Mouse (Mus musculus): ENCODE measurements at regions not wholly inside any gene's neighbourhood (a gene's known extent, or its start where the extent isn't known, plus 50 kb on each side); places are given as distances from the start of the nearest gene placed in this dataset.

- DNase-seq (ENCODE audit: inconsistent ontology term) = no peak
These were observed 1184.4 kb downstream of the Efna5 start for GRCm38 (mm10) chr17:61696717-61697116.

- no peak for DNase-seq (ENCODE audit: inconsistent ontology term)
These were observed 1194.8 kb downstream of the Efna5 start for GRCm38 (mm10) chr17:61686325-61686724.

- DNase-seq (ENCODE audit: inconsistent ontology term) = no peak
These were observed 1196.6 kb downstream of the Efna5 start for GRCm38 (mm10) chr17:61684524-61684923.

- DNase-seq (ENCODE audit: inconsistent ontology term) = no peak
These were observed 1210.5 kb downstream of the Efna5 start for GRCm38 (mm10) chr17:61670651-61671050.

- no peak for DNase-seq (ENCODE audit: inconsistent ontology term)
These were observed 1213.7 kb downstream of the Efna5 start for GRCm38 (mm10) chr17:61667428-61667827.

- DNase-seq (ENCODE audit: inconsistent ontology term) = peak; percentile 80
These were observed 1216.2 kb downstream of the Efna5 start for GRCm38 (mm10) chr17:61664926-61665325.

- DNase-seq (ENCODE audit: inconsistent ontology term) = no peak
These were observed 1233.5 kb downstream of the Efna5 start for GRCm38 (mm10) chr17:61647576-61647975.

GRCm38 (mm10) chr17:61608286-61608685 lies 1272.8 kb downstream of the Efna5 start:
- peak; percentile 6 for DNase-seq (ENCODE audit: inconsistent ontology term)

GRCm38 (mm10) chr17:61606729-61607481 lies 1274.2 kb downstream of the Efna5 start:
- DNase-seq (ENCODE audit: inconsistent ontology term) = peak; percentile 12

- no peak for DNase-seq (ENCODE audit: inconsistent ontology term)
These were observed 1276.9 kb downstream of the Efna5 start for GRCm38 (mm10) chr17:61604246-61604645.

- DNase-seq (ENCODE audit: inconsistent ontology term) = no peak
These were observed 1291.9 kb downstream of the Efna5 start for GRCm38 (mm10) chr17:61589255-61589654.

- DNase-seq (ENCODE audit: inconsistent ontology term) = no peak
These were observed 1302.2 kb downstream of the Efna5 start for GRCm38 (mm10) chr17:61578895-61579294.

GRCm38 (mm10) chr17:61570933-61571332 lies 1310.2 kb downstream of the Efna5 start:
- peak; percentile 6 for DNase-seq (ENCODE audit: inconsistent ontology term)
